Mouse (Mus musculus) common myeloid progenitor, adult 5-6 weeks (primary cell): ENCODE data around the gene Esr1. TPM values are rescaled to one million over a fixed set of nuclear protein-coding genes. Genes with fewer than 3 reads are reported as not detected.
A peak's percentile ranks its signal among the peaks of the same experiment; 100 is the strongest.

Experiments
- ATAC-seq: replicated peaks from 2 replicates; pipeline ENCODE4 v1.8.0; 2016; ENCODE audit warnings: low read depth, mild to moderate bottlenecking, moderate TSS enrichment, inconsistent platforms; ENCODE audit not compliant: poor library complexity, severe bottlenecking
- total RNA-seq: library from RNA; stranded (forward); fragments of 200-1000, 187-1606 nt; gene quantifications from 2 replicates; pipeline ENCODE4 v1.2.3, GENCODE M21; 2017

Esr1 gene
- total RNA-seq, 1 experiment from 2014 or later: 11.3 TPM

GRCm38 (mm10) chr10:5044481-5044880 lies 433.1 kb downstream of the Esr1 start:
- peak; percentile 47; the same call in 1 of the 2 replicates for ATAC-seq

- ATAC-seq: no peak
These were observed 433.8 kb downstream of the Esr1 start for GRCm38 (mm10) chr10:5045213-5045612.

GRCm38 (mm10) chr10:5045671-5046070 lies 434.3 kb downstream of the Esr1 start:
- no peak for ATAC-seq

Other genes starting within 250 kb of the Esr1 start
- gene Zbtb2, start 223.5 kb upstream of the Esr1 start, total RNA-seq: 14.9 and 17.2 TPM in 2 replicates
- 34.6 and 41.6 TPM in 2 replicates for gene Rmnd1, start 179.2 kb upstream of the Esr1 start, total RNA-seq
- gene Armt1, start 179.1 kb upstream of the Esr1 start, total RNA-seq: 25.6 and 28.2 TPM in 2 replicates
- not detected in 2 replicates for gene Ccdc170, start 129.1 kb upstream of the Esr1 start, total RNA-seq